Mouse (Mus musculus): ENCODE measurements around the gene Cd24a. TPM values are rescaled to one million over a fixed set of nuclear protein-coding genes. Genes with fewer than 3 reads are reported as not detected.

Gene Cd24a
- polyA plus RNA-seq, 1 experiment from 2014 or later: 545 TPM

- Histone ChIP-seq H3K4me2 (replicated peaks) (no peak overlapping the region), H3K27ac (replicated peaks) (no peak overlapping the region), H3K27me3 (no peaks in the 10 kb centered on the region), H3K4me1 (no peaks in the 10 kb centered on the region), H3K9me3 (no peaks in the 10 kb centered on the region), H3K36me3 (no peaks in the 10 kb centered on the region), H3K9ac (replicated peaks) (no peak overlapping the region), H3K4me3 (no peak overlapping the region)
- ATAC-seq (ENCODE audit: low FRiP score, low read depth): no peak
- WGBS: 70% methylated on average over 2 of the region's 2 CpGs
Measured at GRCm38 (mm10) chr10:43631639-43632354, 53.7 kb downstream of the Cd24a start.

- 89% methylated on average over 4 of the region's 4 CpGs for WGBS
- ATAC-seq (ENCODE audit: low FRiP score, low read depth): no peak
- Histone ChIP-seq H3K4me3 (no peak overlapping the region), H3K36me3 (no peaks in the 10 kb centered on the region), H3K27ac (replicated peaks) (no peak overlapping the region), H3K9ac (replicated peaks) (no peak overlapping the region), H3K4me2 (replicated peaks) (no peak overlapping the region), H3K9me3 (no peaks in the 10 kb centered on the region), H3K27me3 (no peaks in the 10 kb centered on the region), H3K4me1 (no peaks in the 10 kb centered on the region)
Measured at GRCm38 (mm10) chr10:43633117-43633516, 55.0 kb downstream of the Cd24a start.

Other genes starting within 250 kb of the Cd24a start
- 8.0 and 9.8 TPM in 2 replicates for gene Bend3, start 99.5 kb upstream of the Cd24a start, polyA plus RNA-seq (2016; fragmentation: Nextera tagmentation; extraction: Ambion mirVana)
- gene Gm9803, start 54.2 kb upstream of the Cd24a start, polyA plus RNA-seq (2016; fragmentation: Nextera tagmentation; extraction: Ambion mirVana): 11.5 and 15.8 TPM in 2 replicates
- 59.1 and 62.8 TPM in 2 replicates for gene 1700021F05Rik, start 37.3 kb upstream of the Cd24a start, polyA plus RNA-seq (2016; fragmentation: Nextera tagmentation; extraction: Ambion mirVana)